Mouse (Mus musculus): ENCODE data around the gene Gm572.

GRCm38 (mm10) chr4:148635309-148635708 is 7.8 kb upstream of the Gm572 start:
- TF ChIP-seq EP300 (IDR thresholded peaks at IDR 0.05; ENCODE audit: low read depth) (no peak), CTCF (IDR thresholded peaks at IDR 0.05; ENCODE audit: low read depth) (no peak)
